Mouse (Mus musculus) heart, embryonic 11.5 days (tissue): ENCODE measurements around the gene Flt3. TPM values are rescaled to one million over a fixed set of nuclear protein-coding genes. Genes with fewer than 3 reads are reported as not detected.
A peak's percentile ranks its signal among the peaks of the same experiment; 100 is the strongest.

Experiments used
- ATAC-seq: fragments of 200-750 bp; cut with Nextera tagmentation; replicated peaks from 2 replicates; pipeline ENCODE4 v1.8.0; 2017; ENCODE audit warnings: moderate library complexity; ENCODE audit not compliant: insufficient number of reproducible peaks, low FRiP score, low TSS enrichment
- H3K27ac ChIP-seq: fragments of 300-500 bp; sonication (generic); 2 replicates; pipeline ENCODE4 v1.5.1; 2014; ENCODE audit warnings: mild to moderate bottlenecking, low read depth, low read length
- H3K27me3 ChIP-seq: fragments of 300-500 bp; sonication (generic); 2 replicates; pipeline ENCODE4 v1.6.1; 2014; ENCODE audit warnings: mild to moderate bottlenecking, low read length, mixed read lengths; ENCODE audit not compliant: control insufficient read depth, insufficient read depth
- H3K36me3 ChIP-seq: fragments of 300-500 bp; sonication (generic); 2 replicates; pipeline ENCODE4 v1.6.1; 2014; ENCODE audit warnings: mild to moderate bottlenecking, low read length, moderate library complexity, mixed read lengths; ENCODE audit not compliant: control insufficient read depth, insufficient read depth
- H3K4me1 ChIP-seq: fragments of 300-500 bp; sonication (generic); 2 replicates; pipeline ENCODE4 v1.6.1; 2014; ENCODE audit warnings: low read length; ENCODE audit not compliant: control insufficient read depth, insufficient read depth
- H3K4me2 ChIP-seq: fragments of 300-500 bp; sonication (generic); 2 replicates; pipeline ENCODE4 v1.6.1; 2014; ENCODE audit warnings: mild to moderate bottlenecking, moderate library complexity
- H3K4me3 ChIP-seq: fragments of 300-500 bp; sonication (generic); 2 replicates; pipeline ENCODE4 v1.5.1; 2014; ENCODE audit warnings: low read depth, low read length
- H3K9ac ChIP-seq: fragments of 300-500 bp; sonication (generic); 2 replicates; pipeline ENCODE4 v1.6.1; 2014; ENCODE audit warnings: mild to moderate bottlenecking, low read depth, low read length, moderate library complexity
- H3K9me3 ChIP-seq: fragments of 300-500 bp; sonication (generic); replicated peaks from 2 replicates; pipeline ENCODE4 v1.6.1; 2016; ENCODE audit warnings: low read length; ENCODE audit not compliant: control insufficient read depth
- WGBS: fragments of 180-500 bp; shearing (Covaris S2); extraction: QIAGEN DNeasy Blood & Tissue Kit; methylation state at CpG from one replicate; pipeline ENCODE4 v1.1.7; 2014; ENCODE audit not compliant: insufficient replicate concordance; 5-methylcytosine and 5-hydroxymethylcytosine counted together
- polyA plus RNA-seq: library from polyadenylated mRNA; unstranded; fragments of >200 nt; fragmentation: Nextera tagmentation; extraction: Ambion mirVana; gene quantifications from 2 replicates; pipeline ENCODE4 v1.2.1, GENCODE M21; 2014

Gene Flt3
- 0.10 TPM in 2 replicates for polyA plus RNA-seq

DNA sequence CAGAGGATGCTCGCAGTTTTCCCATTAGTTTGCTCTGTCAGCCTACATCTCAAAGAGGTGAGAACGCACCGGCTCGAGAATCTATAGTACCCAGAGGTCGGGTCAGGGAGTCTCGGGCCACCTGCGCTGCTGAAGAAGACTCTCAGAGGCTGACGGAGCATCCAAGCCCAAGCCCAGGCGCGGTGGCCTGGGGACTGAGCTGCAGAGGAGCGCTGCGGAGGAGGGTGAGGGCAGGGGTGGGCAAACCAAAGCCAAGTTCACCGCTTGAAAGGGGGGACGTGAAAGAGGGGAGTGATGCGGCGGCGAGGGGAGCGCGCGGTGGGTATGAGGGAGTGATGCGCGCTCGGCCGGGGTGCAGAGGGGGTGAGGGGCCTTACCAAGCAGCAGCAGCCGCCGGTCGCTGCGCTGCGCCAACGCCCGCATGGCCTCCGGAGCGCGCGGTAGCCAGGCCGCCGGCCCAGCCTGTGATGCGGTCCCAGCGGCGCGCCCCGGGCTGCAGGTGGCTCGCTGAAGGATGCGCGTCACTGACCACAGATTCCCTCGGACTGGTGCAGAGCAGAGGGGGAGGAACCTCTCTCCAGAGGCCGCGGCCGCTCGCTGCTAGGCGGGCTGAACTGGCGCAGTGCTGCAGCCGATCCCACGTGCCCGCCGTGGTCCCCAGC lies at the start of gene Flt3:
Gene Flt3, minus strand, starts transcription at position 647 of the 662 bp plus-strand sequence.
- peaks cover 49% of the 10 kb centered on the region for H3K27me3 ChIP-seq
- peak within 1 kb of the TSS; percentile 10; the same call in 1 of the 2 replicates for H3K9ac ChIP-seq
- H3K4me2 ChIP-seq: peak within 1 kb of the TSS; percentile 84
- H3K36me3 ChIP-seq: no peaks in the 10 kb centered on the region
- H3K4me1 ChIP-seq: peaks cover 6% of the 10 kb centered on the region
- 1% methylated on average over 56 of the region's 56 CpGs for WGBS
- ATAC-seq: no peak
- no peak within 1 kb of the TSS for H3K27ac ChIP-seq
- no peaks in the 10 kb centered on the region for H3K9me3 ChIP-seq
- peak within 1 kb of the TSS; percentile 48 for H3K4me3 ChIP-seq

DNA sequence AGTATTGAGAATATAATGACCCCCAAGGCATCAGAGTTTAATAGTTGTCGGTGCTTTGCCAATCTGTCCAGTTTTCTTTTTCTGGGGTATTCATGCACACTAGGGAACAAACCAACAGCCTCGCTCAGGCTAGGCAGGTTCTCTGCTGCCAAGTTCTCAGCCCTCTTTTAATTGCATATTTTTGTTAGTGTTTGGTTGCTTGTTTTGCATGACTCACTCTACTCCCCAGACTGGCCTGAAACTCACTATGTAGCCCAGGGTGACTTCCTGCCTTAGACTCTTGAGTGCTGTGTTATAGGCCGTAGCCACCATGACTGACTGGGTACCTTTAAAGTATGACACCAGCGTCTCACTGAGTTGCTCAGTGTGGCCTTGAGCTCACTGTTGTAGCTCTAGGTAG lies 48.6 kb upstream of the Flt3 start:
- Histone ChIP-seq H3K4me2 (no peak overlapping the region), H3K4me3 (no peak overlapping the region), H3K27me3 (no peaks in the 10 kb centered on the region), H3K9ac (no peak overlapping the region), H3K4me1 (peaks cover 19% of the 10 kb centered on the region), H3K27ac (no peak overlapping the region), H3K9me3 (no peaks in the 10 kb centered on the region), H3K36me3 (no peaks in the 10 kb centered on the region)
- ATAC-seq: no peak
- WGBS: 88% methylated on average over 4 of the region's 4 CpGs

DNA sequence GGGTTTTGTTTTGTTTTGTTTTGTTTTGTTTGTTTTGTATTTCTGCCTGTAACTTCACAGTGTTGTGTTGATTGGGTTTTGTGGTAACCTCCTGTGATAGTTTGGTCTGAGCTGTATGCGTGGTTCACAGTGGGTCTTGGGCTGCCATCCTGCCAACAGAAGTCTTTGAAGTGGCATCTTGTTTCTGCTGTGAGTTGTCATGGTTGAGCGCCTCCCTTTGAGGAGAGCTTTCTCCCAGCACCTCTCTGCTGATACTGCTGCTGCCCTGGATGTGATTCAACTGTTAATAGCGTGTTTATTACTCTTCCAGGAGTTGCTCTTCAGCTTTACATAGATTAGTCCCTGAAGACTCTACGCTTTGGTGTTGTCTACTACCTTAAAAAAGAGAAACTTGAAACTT lies 48.2 kb upstream of the Flt3 start:
- no peak for ATAC-seq
- no peak overlapping the region for H3K27ac ChIP-seq
- 74% methylated on average over 4 of the region's 4 CpGs for WGBS
- no peak overlapping the region for H3K4me2 ChIP-seq
- no peaks in the 10 kb centered on the region for H3K27me3 ChIP-seq
- peaks cover 21% of the 10 kb centered on the region for H3K4me1 ChIP-seq
- H3K4me3 ChIP-seq: no peak overlapping the region
- no peak overlapping the region for H3K9ac ChIP-seq
- H3K9me3 ChIP-seq: no peaks in the 10 kb centered on the region
- no peaks in the 10 kb centered on the region for H3K36me3 ChIP-seq

DNA sequence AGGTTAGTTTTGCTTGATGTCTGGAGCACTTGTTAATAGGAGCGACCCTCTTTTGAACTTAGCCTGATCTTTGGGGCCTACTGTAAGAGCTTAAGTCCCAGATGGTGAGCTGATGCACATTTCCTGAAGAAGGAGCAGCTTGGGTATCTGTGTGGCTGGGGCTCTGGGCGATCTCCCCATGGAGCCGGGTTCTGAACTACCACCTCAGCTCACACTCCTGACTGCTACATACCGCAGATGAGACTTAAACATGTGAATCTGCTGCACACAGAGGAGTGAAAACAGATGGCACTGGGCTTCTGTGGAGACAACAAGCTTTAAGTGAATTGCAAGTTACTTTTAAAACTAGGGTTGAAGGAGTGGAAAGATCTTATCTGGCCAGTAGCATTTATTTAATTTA lies 45.0 kb upstream of the Flt3 start:
- no peaks in the 10 kb centered on the region for H3K36me3 ChIP-seq
- no peak overlapping the region for H3K4me2 ChIP-seq
- no peak overlapping the region for H3K9ac ChIP-seq
- no peak for ATAC-seq
- peaks cover 39% of the 10 kb centered on the region for H3K4me1 ChIP-seq
- no peaks in the 10 kb centered on the region for H3K9me3 ChIP-seq
- H3K27ac ChIP-seq: no peak overlapping the region
- 79% methylated on average over 4 of the region's 4 CpGs for WGBS
- no peaks in the 10 kb centered on the region for H3K27me3 ChIP-seq
- H3K4me3 ChIP-seq: no peak overlapping the region

GRCm38 (mm10) chr5:147444757-147445156 lies 44.5 kb upstream of the Flt3 start:
- Histone ChIP-seq H3K27me3 (no peaks in the 10 kb centered on the region), H3K4me2 (no peak overlapping the region), H3K4me1 (peaks cover 39% of the 10 kb centered on the region), H3K9ac (no peak overlapping the region), H3K36me3 (no peaks in the 10 kb centered on the region), H3K4me3 (no peak overlapping the region), H3K9me3 (no peaks in the 10 kb centered on the region), H3K27ac (no peak overlapping the region)
- ATAC-seq: no peak
- 81% methylated on average over 2 of the region's 2 CpGs for WGBS

- H3K27me3 ChIP-seq: no peaks in the 10 kb centered on the region
- H3K27ac ChIP-seq: no peak overlapping the region
- H3K9me3 ChIP-seq: no peaks in the 10 kb centered on the region
- no peak overlapping the region for H3K4me3 ChIP-seq
- H3K4me2 ChIP-seq: no peak overlapping the region
- H3K36me3 ChIP-seq: no peaks in the 10 kb centered on the region
- ATAC-seq: no peak
- no peak overlapping the region for H3K9ac ChIP-seq
- WGBS: 60% methylated on average over 6 of the region's 6 CpGs
- H3K4me1 ChIP-seq: peaks cover 39% of the 10 kb centered on the region
Measured at GRCm38 (mm10) chr5:147444298-147444697, 44.0 kb upstream of the Flt3 start.

DNA sequence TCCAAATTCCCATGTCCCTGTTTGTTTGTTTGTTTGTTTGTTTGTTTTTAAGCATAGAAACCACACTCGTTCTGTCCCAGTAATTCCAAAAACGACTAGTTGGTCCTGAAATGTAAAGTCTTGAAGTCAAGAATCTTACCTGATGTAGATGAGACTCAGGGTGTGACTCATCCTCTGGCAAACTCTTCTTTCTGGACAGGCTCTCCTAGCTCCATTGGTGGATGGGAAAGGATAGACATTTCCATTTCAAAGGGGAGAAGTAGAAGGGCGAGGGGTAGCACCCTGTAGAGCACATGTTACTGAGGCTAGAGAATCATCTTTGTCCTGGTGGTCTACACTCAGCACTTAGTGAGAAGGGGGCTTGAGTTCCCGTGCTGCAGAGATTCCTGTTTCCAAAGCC lies 42.5 kb upstream of the Flt3 start:
- H3K27ac ChIP-seq: no peak overlapping the region
- no peaks in the 10 kb centered on the region for H3K36me3 ChIP-seq
- H3K4me3 ChIP-seq: no peak overlapping the region
- no peak overlapping the region for H3K9ac ChIP-seq
- WGBS: 71% methylated on average over 4 of the region's 4 CpGs
- no peak for ATAC-seq
- no peaks in the 10 kb centered on the region for H3K27me3 ChIP-seq
- no peak overlapping the region for H3K4me2 ChIP-seq
- H3K9me3 ChIP-seq: no peaks in the 10 kb centered on the region
- H3K4me1 ChIP-seq: peaks cover 47% of the 10 kb centered on the region

- peaks cover 48% of the 10 kb centered on the region for H3K4me1 ChIP-seq
- no peak for ATAC-seq
- H3K27me3 ChIP-seq: no peaks in the 10 kb centered on the region
- H3K27ac ChIP-seq: no peak overlapping the region
- no peak overlapping the region for H3K4me2 ChIP-seq
- 49% methylated on average over 1 of the region's 1 CpGs for WGBS
- no peaks in the 10 kb centered on the region for H3K36me3 ChIP-seq
- no peak overlapping the region for H3K4me3 ChIP-seq
- H3K9ac ChIP-seq: no peak overlapping the region
- H3K9me3 ChIP-seq: no peaks in the 10 kb centered on the region
Measured at GRCm38 (mm10) chr5:147441979-147442378, 41.7 kb upstream of the Flt3 start.

- Histone ChIP-seq H3K4me2 (no peak overlapping the region), H3K9me3 (no peaks in the 10 kb centered on the region), H3K4me3 (no peak overlapping the region), H3K36me3 (no peaks in the 10 kb centered on the region), H3K4me1 (peaks cover 46% of the 10 kb centered on the region), H3K27me3 (no peaks in the 10 kb centered on the region), H3K27ac (no peak overlapping the region), H3K9ac (no peak overlapping the region)
- ATAC-seq: no peak
- WGBS: 58% methylated on average over 3 of the region's 3 CpGs
Measured at GRCm38 (mm10) chr5:147440996-147441507, 40.8 kb upstream of the Flt3 start.
